In the genomic region with DNA sequence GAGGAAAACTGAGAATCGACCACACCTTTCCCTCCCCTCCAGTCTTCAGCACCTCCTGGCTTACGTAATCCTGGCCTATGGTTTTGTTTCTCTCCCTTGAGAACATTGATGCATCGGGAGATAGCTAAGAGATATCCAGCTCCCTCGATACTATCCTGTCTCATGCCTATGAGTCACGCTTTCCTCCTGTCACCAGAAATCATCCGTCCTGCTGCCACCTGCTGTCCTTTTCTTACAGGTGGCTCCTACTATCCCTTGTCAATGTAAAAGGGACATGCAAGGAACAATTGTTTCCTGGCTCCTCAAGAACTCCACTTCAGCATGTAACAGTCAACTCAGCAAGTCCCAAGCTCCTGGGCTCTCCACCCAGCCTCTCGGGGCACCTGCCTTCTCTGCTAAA, we compare ENCODE assay signal across 16 mouse cellular contexts.
A peak's percentile ranks its signal among the peaks of the same experiment; 100 is the strongest.
DNase-seq lines count a peak whose midpoint lies in the region; ATAC-seq and TF ChIP-seq lines count a peak whose summit lies in the region.
"Had no signal": no experiment of that assay in that cellular context is flagged by ENCODE, and none has a peak within 500 bp of the region (broad histone marks: within the 10 kb centered on the region; RNA-seq: fewer than 3 reads in every experiment).

No protein-coding gene starts in this region.

- 49% methylated on average over 7 of the region's 7 CpGs for WGBS in heart, embryonic 10.5 days
- 49% methylated on average over 7 of the region's 7 CpGs for WGBS in lung, postnatal 0 days
- 61% methylated on average over 7 of the region's 7 CpGs for WGBS in stomach, postnatal 0 days

- peak; percentile 66 for DNase-seq in heart, embryonic 10.5 days (ENCODE audit: low spot score)
- no peak for DNase-seq in heart, adult 18-20 months
- no peak for DNase-seq in lung, postnatal 0 days (ENCODE audit: low spot score)
- no peak for DNase-seq in lung, postnatal 4 days
- peak; percentile 12 to 18 for DNase-seq in adrenal gland, postnatal 36 days
- peak; percentile 11 for DNase-seq in stomach, postnatal 0 days (ENCODE audit: low spot score)
- no peak for DNase-seq in lung, postnatal 36 days
- DNase-seq: cerebellum, adult 9-10 months; gastrocnemius, postnatal 10 days; kidney, adult 11 months; kidney, postnatal 4 days; layer of hippocampus, postnatal 36 days; liver, embryonic 13.5 days had no signal

- TF ChIP-seq CTCF in lung, postnatal 0 days (IDR thresholded peaks at IDR 0.05): peak; percentile 18; the same call in 1 of the 2 replicates
- TF ChIP-seq CTCF in stomach, postnatal 0 days (IDR thresholded peaks at IDR 0.05; ENCODE audit: low read depth): peak; percentile 44

- no peak for ATAC-seq in lung, postnatal 0 days
- ATAC-seq in stomach, postnatal 0 days (ENCODE audit: low FRiP score, low TSS enrichment): no peak
- ATAC-seq: activated CD4-positive, CD25-positive, alpha-beta regulatory T cell, adult 4 months; forebrain, embryonic 13.5 days had no signal

- no peaks in the 10 kb centered on the region for H3K27me3 ChIP-seq in heart, embryonic 10.5 days (ENCODE audit: insufficient read depth, poor library complexity, severe bottlenecking)
- H3K27me3 ChIP-seq in lung, postnatal 0 days (replicated peaks; ENCODE audit: insufficient read depth, low read length): no peaks in the 10 kb centered on the region
- no peaks in the 10 kb centered on the region for H3K27me3 ChIP-seq in stomach, postnatal 0 days (ENCODE audit: control insufficient read depth, insufficient read depth, low read length)
- H3K27me3 ChIP-seq: forebrain, embryonic 13.5 days; heart, embryonic 13.5 days; liver, embryonic 13.5 days had no signal

- H3K4me2 ChIP-seq in lung, postnatal 0 days (replicated peaks; ENCODE audit: low read depth, low read length): no peak overlapping the region
- H3K4me2 ChIP-seq in stomach, postnatal 0 days (replicated peaks; ENCODE audit: low read depth): no peak overlapping the region
- H3K4me2 ChIP-seq: forebrain, embryonic 13.5 days; heart, embryonic 13.5 days; liver, embryonic 13.5 days had no signal

- H3K4me1 ChIP-seq in heart, embryonic 10.5 days: peaks cover 20% of the 10 kb centered on the region
- no peaks in the 10 kb centered on the region for H3K4me1 ChIP-seq in lung, postnatal 0 days (ENCODE audit: insufficient read depth, low read depth, low read length)
- H3K4me1 ChIP-seq in stomach, postnatal 0 days (replicated peaks; ENCODE audit: control insufficient read depth, insufficient read depth): no peaks in the 10 kb centered on the region
- H3K4me1 ChIP-seq: forebrain, embryonic 13.5 days; liver, embryonic 13.5 days had no signal

- no peaks in the 10 kb centered on the region for H3K36me3 ChIP-seq in heart, embryonic 10.5 days
- H3K36me3 ChIP-seq in lung, postnatal 0 days (ENCODE audit: insufficient read depth, low read length): no peaks in the 10 kb centered on the region
- no peaks in the 10 kb centered on the region for H3K36me3 ChIP-seq in stomach, postnatal 0 days (ENCODE audit: control insufficient read depth, insufficient read depth, low read length)
- H3K36me3 ChIP-seq: heart, embryonic 13.5 days; liver, embryonic 13.5 days had no signal

- TF ChIP-seq EP300 in lung, postnatal 0 days (IDR thresholded peaks at IDR 0.05): no peak
- no peak for TF ChIP-seq EP300 in stomach, postnatal 0 days (optimal IDR thresholded peaks at IDR 0.05)

- H3K9me3 ChIP-seq in heart, embryonic 10.5 days: no peaks in the 10 kb centered on the region
- no peaks in the 10 kb centered on the region for H3K9me3 ChIP-seq in lung, postnatal 0 days (ENCODE audit: low read length)
- no peaks in the 10 kb centered on the region for H3K9me3 ChIP-seq in stomach, postnatal 0 days (ENCODE audit: control insufficient read depth, low read length)
- H3K9me3 ChIP-seq: forebrain, embryonic 13.5 days; heart, embryonic 13.5 days; liver, embryonic 13.5 days had no signal

- no peak overlapping the region for H3K4me3 ChIP-seq in heart, embryonic 10.5 days
- H3K4me3 ChIP-seq in lung, postnatal 0 days (ENCODE audit: low read depth, low read length): no peak overlapping the region
- H3K4me3 ChIP-seq in stomach, postnatal 0 days (ENCODE audit: low read depth, low read length): no peak overlapping the region
- H3K4me3 ChIP-seq: forebrain, embryonic 13.5 days; heart, embryonic 13.5 days; liver, embryonic 13.5 days had no signal

- no peak overlapping the region for H3K27ac ChIP-seq in heart, embryonic 10.5 days
- H3K27ac ChIP-seq in lung, postnatal 0 days (ENCODE audit: low read length): no peak overlapping the region
- H3K27ac ChIP-seq in stomach, postnatal 0 days (replicated peaks): no peak overlapping the region
- H3K27ac ChIP-seq: forebrain, embryonic 13.5 days; heart, embryonic 13.5 days; liver, embryonic 13.5 days had no signal

- H3K9ac ChIP-seq in lung, postnatal 0 days (replicated peaks; ENCODE audit: low read depth): no peak overlapping the region
- H3K9ac ChIP-seq in stomach, postnatal 0 days (ENCODE audit: low read length): no peak overlapping the region
- H3K9ac ChIP-seq: forebrain, embryonic 13.5 days; heart, embryonic 13.5 days; liver, embryonic 13.5 days had no signal

Comparison
In these comparisons a context has a peak if more than half of its experiments do, and no peak if none do; other contexts are left out.
1. DNase-seq: peak in heart, embryonic 10.5 days (single experiment), adrenal gland, postnatal 36 days (2 of 2) and stomach, postnatal 0 days (single experiment); none in heart, adult 18-20 months (0 of 2), lung, postnatal 0 days (single experiment), lung, postnatal 4 days (0 of 2) and lung, postnatal 36 days (single experiment).